Mouse (Mus musculus) forebrain, embryonic 10.5 days (tissue): Measurements from ENCODE around the gene Atg5. TPM values are rescaled to one million over a fixed set of nuclear protein-coding genes. Genes with fewer than 3 reads are reported as not detected.

Experiments used
- microRNA counts: library from miRNA; unstranded; fragments of <30 nt; microRNA quantifications from one replicate; lab custom pipeline; 2017
- microRNA-seq: library from miRNA; unstranded; fragments of <30 nt; microRNA quantifications from one replicate; pipeline ENCODE4, GENCODE M21; 2017
- polyA plus RNA-seq: library from polyadenylated mRNA; unstranded; fragments of >200 nt; fragmentation: Nextera tagmentation; extraction: Ambion mirVana; gene quantifications from 2 replicates; pipeline ENCODE4 v1.2.1, GENCODE M21; 2016

The Atg5 gene
- polyA plus RNA-seq, 1 experiment from 2014 or later, result 56.1 TPM

MicroRNAs encoded within 50 kb of the gene (microRNA counts, 519-probe panel; counts per million panel counts)
- microRNA mmu-miR-1929 (lab: Ali Mortazavi, UCI), result 341 counts per million, percentile 65 among the panel's probes with 10 or more counts

Small RNA genes within 50 kb of the gene (microRNA-seq; reads per million reads assigned to microRNA genes)
- gene Mir1929, result 4.2 reads per million, percentile 10 among the genes with 10 or more reads in this experiment

Other genes starting within 250 kb of the Atg5 start
- 0.16 and 0.22 TPM in 2 replicates for gene Crybg1, start 119.5 kb upstream of the Atg5 start, polyA plus RNA-seq